Mouse (Mus musculus) bone marrow macrophage, adult 2 months (primary cell): ENCODE data around the gene Gnat1. TPM values are rescaled to one million over a fixed set of nuclear protein-coding genes. Genes with fewer than 3 reads are reported as not detected.

Source experiments
- H3K27ac ChIP-seq: 2 replicates; pipeline ENCODE4 v1.5.1; 2012; ENCODE audit warnings: low read depth, low read length; ENCODE audit not compliant: insufficient read depth
- H3K4me1 ChIP-seq: 2 replicates; pipeline ENCODE4 v1.6.1; 2012; ENCODE audit warnings: low read length; ENCODE audit not compliant: control insufficient read depth, insufficient read depth
- H3K4me3 ChIP-seq: 2 replicates; pipeline ENCODE4 v1.5.1; 2012; ENCODE audit warnings: mild to moderate bottlenecking, low read length, moderate library complexity; ENCODE audit not compliant: insufficient read depth
- CTCF ChIP-seq: IDR thresholded peaks from 2 replicates; pipeline ENCODE4 v1.5.1; 2012; ENCODE audit warnings: low read depth, mild to moderate bottlenecking, low read length, moderate library complexity
- POLR2A ChIP-seq: IDR thresholded peaks from 2 replicates; pipeline ENCODE4 v1.6.1; 2012; ENCODE audit warnings: mild to moderate bottlenecking, low read depth, low read length, borderline replicate concordance
- polyA plus RNA-seq: library from polyadenylated mRNA; stranded (reverse); fragments of >200 nt; gene quantifications from 2 replicates; pipeline ENCODE4 v1.2.4, GENCODE M21; 2012; ENCODE audit not compliant: missing spikeins, insufficient read depth, insufficient read length

Gene Gnat1
- polyA plus RNA-seq, 1 experiment: not detected

- H3K27ac ChIP-seq: no peak overlapping the region
Measured at GRCm38 (mm10) chr9:107677091-107677784, 2.3 kb downstream of the Gnat1 start.

GRCm38 (mm10) chr9:107676302-107676701 is 3.2 kb downstream of the Gnat1 start:
- H3K27ac ChIP-seq: no peak overlapping the region
- peaks cover 5% of the 10 kb centered on the region for H3K4me1 ChIP-seq
- peak overlapping the region; percentile 33 for H3K4me3 ChIP-seq
- TF ChIP-seq CTCF (no peak), POLR2A (no peak)

More at GRCm38 (mm10) chr9:107677091-107677784, 2.3 kb downstream of the Gnat1 start:
- H3K4me3 ChIP-seq: no peak overlapping the region
- peaks cover 5% of the 10 kb centered on the region for H3K4me1 ChIP-seq
- no peak for TF ChIP-seq POLR2A
- TF ChIP-seq CTCF: peak; percentile 91

- TF ChIP-seq POLR2A (no peak), CTCF (peak; percentile 36)
- H3K27ac ChIP-seq: no peak overlapping the region
- peaks cover 5% of the 10 kb centered on the region for H3K4me1 ChIP-seq
- peak overlapping the region; percentile 33 for H3K4me3 ChIP-seq
Measured at GRCm38 (mm10) chr9:107675671-107676301, 3.7 kb downstream of the Gnat1 start.

GRCm38 (mm10) chr9:107674609-107675429 is 4.7 kb downstream of the Gnat1 start:
- no peak for TF ChIP-seq CTCF
- no peak for TF ChIP-seq POLR2A
- peaks cover 5% of the 10 kb centered on the region for H3K4me1 ChIP-seq
- H3K4me3 ChIP-seq: no peak overlapping the region
- H3K27ac ChIP-seq: no peak overlapping the region

- H3K27ac ChIP-seq: no peak overlapping the region
- no peak for TF ChIP-seq POLR2A
- TF ChIP-seq CTCF: no peak
- H3K4me3 ChIP-seq: no peak overlapping the region
- H3K4me1 ChIP-seq: no peaks in the 10 kb centered on the region
Measured at GRCm38 (mm10) chr9:107670259-107670658, 9.3 kb downstream of the Gnat1 start.

- Histone ChIP-seq H3K4me3 (no peak within 1 kb of the TSS), H3K27ac (no peak within 1 kb of the TSS), H3K4me1 (no peaks in the 10 kb centered on the region)
- TF ChIP-seq CTCF: no peak
- TF ChIP-seq POLR2A: no peak
Measured at GRCm38 (mm10) chr9:107669480-107669945, 10.0 kb downstream of the Gnat1 start, which contains the start of gene Slc38a3. Gene Slc38a3 (minus strand): TSS chr9:107669530.

GRCm38 (mm10) chr9:107668916-107669315 is 10.6 kb downstream of the Gnat1 start:
- H3K4me3 ChIP-seq: no peak overlapping the region
- H3K27ac ChIP-seq: no peak overlapping the region
- TF ChIP-seq CTCF: no peak
- TF ChIP-seq POLR2A: no peak
- H3K4me1 ChIP-seq: no peaks in the 10 kb centered on the region

GRCm38 (mm10) chr9:107668011-107668410 is 11.5 kb downstream of the Gnat1 start:
- no peak overlapping the region for H3K27ac ChIP-seq
- no peaks in the 10 kb centered on the region for H3K4me1 ChIP-seq
- TF ChIP-seq CTCF (no peak), POLR2A (no peak)
- no peak overlapping the region for H3K4me3 ChIP-seq

GRCm38 (mm10) chr9:107667219-107667618 is 12.3 kb downstream of the Gnat1 start:
- no peak overlapping the region for H3K27ac ChIP-seq
- no peak for TF ChIP-seq CTCF
- no peak for TF ChIP-seq POLR2A
- H3K4me1 ChIP-seq: no peaks in the 10 kb centered on the region
- H3K4me3 ChIP-seq: no peak overlapping the region
